Mouse (Mus musculus) thymus, postnatal 10 days (tissue): ENCODE results near the gene Smap2.
"Not testable (repeated sequence)": the region's sequence is repeated elsewhere in the genome, so short reads cannot be mapped to it uniquely, and the experiment has no call there.

Source experiments
- DNase-seq, 2 experiments: peaks; one replicate each; pipeline ENCODE4 v3.0.0; 2021; ENCODE audit warnings: low spot score in 2 of 2

The Smap2 gene

GRCm38 (mm10) chr4:121016928-121017657 lies at the start of gene Smap2:
Gene Smap2, minus strand, starts transcription at chr4:121017247.
- peak; percentile 95 to 98 for DNase-seq

GRCm38 (mm10) chr4:121065336-121065735 lies 48.3 kb upstream of the Smap2 start:
- no peak for DNase-seq

DNA sequence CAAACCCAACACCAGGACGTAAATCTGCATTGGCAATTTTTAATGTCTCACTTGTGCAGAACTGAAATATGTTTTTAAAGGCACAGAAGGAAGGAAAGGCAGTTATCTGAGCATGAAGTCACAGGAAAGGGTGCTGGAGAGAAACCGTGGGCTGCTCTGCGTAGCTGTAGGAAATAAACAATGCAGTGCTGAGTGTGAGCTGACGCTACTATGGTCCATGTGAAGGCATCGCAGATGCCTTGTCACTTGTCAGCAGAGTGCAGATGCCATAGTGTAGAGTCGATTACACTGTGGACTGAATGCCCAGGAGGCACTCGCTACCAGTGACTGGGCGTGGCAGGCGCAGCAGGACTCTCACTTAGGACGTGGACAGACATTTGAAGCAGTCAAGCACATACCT lies 42.2 kb upstream of the Smap2 start:
- not testable (repeated sequence) for DNase-seq

DNA sequence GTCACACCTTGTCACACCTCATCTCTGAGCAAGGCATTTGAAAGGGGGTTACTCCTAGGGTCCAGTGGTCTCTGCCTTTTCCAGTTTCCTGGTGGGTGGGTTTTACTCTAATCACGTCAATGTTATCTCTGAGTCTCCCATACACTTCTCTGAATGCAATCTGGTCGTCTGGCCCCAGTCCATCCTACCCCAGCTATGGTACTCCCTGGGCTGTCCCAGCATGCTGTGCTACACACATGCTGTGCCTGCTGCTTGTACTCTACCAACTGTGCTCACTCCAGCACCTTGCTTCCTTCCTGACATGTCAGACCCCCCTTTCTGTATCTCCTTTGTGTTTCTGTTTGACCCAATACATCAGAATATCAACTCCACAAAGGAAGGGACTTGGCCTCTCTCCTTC lies 40.0 kb upstream of the Smap2 start:
- DNase-seq = no peak

GRCm38 (mm10) chr4:121056342-121056741 lies 39.3 kb upstream of the Smap2 start:
- DNase-seq = peak in 1 of 2 experiments; percentile 39

GRCm38 (mm10) chr4:121052454-121053323 lies 35.6 kb upstream of the Smap2 start:
- no peak for DNase-seq

GRCm38 (mm10) chr4:121051863-121052262 lies 34.8 kb upstream of the Smap2 start:
- no peak for DNase-seq

DNA sequence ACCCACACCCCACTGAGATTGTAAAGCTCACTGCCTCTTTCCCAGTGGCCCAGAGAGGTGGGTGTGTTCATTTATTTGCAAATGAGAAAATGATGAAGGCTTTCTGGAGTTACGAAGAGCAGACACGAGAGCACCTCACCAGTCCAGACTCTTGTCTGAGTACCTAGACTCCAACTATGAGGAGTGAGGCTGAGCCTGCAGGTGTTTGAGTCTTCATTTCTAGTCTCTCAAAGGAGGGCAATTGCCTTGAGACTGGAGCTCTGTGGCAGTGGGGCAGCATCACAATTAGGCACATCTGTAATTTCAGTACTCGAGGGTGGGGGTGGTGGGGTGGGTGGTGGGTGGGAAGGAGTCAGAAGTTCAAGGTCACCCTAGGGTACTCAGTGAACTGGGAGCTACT lies 25.9 kb upstream of the Smap2 start:
- no peak for DNase-seq

DNA sequence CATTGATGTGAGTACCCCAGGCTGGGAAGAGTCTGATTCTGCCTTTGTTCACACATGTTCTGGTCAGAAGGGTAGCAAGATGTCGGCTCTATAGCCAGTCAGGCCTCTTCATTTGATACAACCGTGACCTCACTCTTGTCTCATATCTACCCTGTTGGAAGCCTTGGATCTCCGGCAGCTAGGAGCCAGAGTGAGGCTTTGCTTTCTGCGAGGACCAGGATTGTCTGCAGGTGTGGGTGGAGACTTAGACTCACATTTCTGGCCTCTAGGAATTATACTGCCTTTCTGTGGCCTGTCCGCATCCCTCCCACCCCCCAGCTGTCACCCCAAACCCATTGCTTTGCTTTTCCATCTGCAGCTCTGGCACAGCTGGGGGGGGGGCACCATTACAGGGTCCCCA lies 25.4 kb upstream of the Smap2 start:
- no peak for DNase-seq

- peak; percentile 24 to 64 for DNase-seq
Observed at GRCm38 (mm10) chr4:121040897-121041671, 24.0 kb upstream of the Smap2 start.

DNA sequence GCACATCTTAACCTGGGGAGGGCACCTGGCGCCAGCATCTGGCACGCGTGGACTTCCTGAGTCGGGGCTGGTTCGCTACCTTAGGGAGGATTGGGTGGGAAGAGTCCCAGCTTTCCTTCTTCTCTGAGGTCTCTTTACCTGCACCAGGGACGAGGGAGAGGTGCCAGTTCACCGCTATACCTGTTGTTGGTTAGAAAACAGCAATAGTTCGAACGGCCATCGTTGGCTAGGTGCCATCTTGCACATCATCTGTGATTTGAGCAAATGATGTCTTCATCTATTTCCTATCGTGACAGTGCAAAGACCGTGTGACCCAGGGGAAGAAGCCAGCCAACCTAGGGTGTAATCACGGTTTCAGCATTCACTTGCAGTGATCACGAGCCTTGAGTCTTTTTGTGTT lies 23.3 kb upstream of the Smap2 start:
- no peak for DNase-seq

GRCm38 (mm10) chr4:121039331-121040115 lies 22.5 kb upstream of the Smap2 start, which contains the start of gene Col9a2:
Gene Col9a2, plus strand, starts transcription at chr4:121039385.
- DNase-seq = no peak

GRCm38 (mm10) chr4:121033006-121033405 lies 16.0 kb upstream of the Smap2 start:
- DNase-seq = no peak

DNA sequence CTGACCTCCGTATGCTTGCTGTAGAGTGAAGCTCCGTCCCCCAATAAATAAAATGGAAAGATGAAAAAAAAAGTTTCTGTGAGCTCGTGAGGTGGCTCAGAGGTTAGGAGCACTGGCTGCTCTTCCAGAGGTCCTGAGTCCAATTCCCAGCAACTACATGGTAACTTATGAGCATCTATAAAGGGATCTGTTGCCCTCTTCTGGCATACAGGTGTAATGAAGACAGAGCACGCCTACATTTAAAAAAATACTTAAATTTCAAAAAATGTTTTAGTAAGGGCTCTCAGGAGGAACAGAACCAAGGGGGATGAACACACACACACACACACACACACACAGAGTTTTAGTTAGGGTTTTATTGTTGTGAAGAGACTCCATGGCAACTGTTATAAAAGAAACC lies 14.4 kb upstream of the Smap2 start:
- DNase-seq = no peak

- no peak for DNase-seq
Observed at GRCm38 (mm10) chr4:121029632-121030031, 12.6 kb upstream of the Smap2 start.

DNA sequence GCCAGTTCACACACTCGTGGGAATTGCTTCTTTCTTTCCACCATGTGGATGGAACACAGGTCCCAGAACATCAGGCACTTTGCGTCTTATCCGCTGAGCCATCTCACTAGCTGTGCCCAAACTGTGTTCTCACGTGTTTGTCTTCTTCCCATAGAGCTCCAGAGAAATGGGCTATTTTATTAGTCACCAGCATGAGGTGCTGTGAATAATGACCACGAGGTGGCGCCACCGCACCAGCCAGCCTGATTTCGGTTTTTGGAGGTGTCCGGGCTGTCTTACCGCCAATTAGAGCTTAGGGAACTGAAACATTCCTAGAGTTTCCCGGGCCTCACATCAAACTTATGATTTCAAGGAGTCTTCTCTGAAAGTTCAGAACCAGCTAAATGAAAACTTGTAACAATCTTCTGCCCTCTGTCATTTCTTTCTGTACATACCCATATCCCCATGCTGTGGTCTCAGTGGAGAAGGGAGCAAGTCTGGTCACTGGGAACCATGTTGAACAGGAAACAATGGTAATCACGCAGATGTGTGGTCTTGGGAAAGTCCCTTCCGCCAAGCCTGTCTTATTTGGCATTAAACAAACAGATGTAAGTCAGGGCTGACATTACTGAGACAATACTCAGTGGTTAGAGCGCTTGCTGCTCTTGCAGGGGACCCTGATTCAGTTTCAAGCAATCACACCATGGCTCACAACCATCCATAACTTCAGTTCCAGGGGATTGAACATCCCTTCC lies 11.8 kb upstream of the Smap2 start:
- peak in 1 of 2 experiments; percentile 61 for DNase-seq

DNA sequence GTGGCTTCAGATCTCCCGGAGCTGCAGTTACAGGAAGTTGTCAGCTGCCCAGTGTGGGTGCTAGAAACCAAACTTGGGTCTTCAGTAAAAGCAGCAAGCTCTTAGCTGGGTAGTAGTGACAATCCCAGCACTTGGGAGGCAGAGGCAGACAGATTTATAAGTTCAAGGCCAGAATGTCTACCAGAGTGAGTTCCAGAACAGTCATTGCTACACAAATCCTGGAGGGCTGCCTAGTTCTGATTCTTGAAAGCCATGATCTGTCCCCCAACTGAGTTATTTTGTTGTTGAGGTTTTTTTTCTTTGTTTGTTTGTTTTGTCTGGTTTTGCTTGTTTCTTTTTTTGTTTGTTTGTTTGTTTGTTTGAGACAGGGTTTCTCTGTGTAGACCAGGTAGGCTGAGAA lies 11.1 kb upstream of the Smap2 start:
- no peak for DNase-seq

GRCm38 (mm10) chr4:121025681-121026080 lies 8.6 kb upstream of the Smap2 start:
- no peak for DNase-seq

- no peak for DNase-seq
Observed at GRCm38 (mm10) chr4:121023941-121024340, 6.9 kb upstream of the Smap2 start.

GRCm38 (mm10) chr4:121023464-121023863 lies 6.4 kb upstream of the Smap2 start:
- no peak for DNase-seq

DNA sequence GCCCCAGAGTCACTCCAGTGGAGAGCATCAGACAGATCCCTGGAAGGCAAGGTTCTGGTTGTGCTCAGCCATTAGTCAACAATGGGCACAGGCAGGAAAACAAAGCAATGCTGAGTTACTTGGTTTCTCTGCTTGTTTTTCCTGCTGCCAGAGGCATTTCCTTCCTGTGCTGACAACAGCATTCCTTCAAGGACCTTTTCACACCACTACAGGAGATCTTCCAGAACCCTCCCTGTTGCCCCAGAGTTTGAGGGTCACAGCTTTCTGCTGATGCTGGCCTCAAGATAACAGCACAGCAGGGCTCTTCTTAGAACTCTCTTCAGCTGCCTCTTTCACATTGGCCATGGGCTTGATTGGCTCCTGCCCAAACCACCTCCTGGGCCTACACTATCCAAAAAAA lies 4.9 kb upstream of the Smap2 start:
- no peak for DNase-seq
